Mouse (Mus musculus) liver, adult 2 months (tissue): ENCODE measurements at regions not wholly inside any gene's neighbourhood (a gene's known extent, or its start where the extent isn't known, plus 50 kb on each side); places are given as distances from the start of the nearest gene placed in this dataset.

Experiments
- CTCF ChIP-seq: fragments of 200-500 bp; IDR thresholded peaks from 2 replicates; pipeline ENCODE4 v1.5.1; 2011; ENCODE audit warnings: low read depth, low read length, control low read depth
- POLR2A ChIP-seq: fragments of 200-500 bp; IDR thresholded peaks from 2 replicates; pipeline ENCODE4 v1.6.1; 2011; ENCODE audit warnings: low read length, control low read depth; ENCODE audit not compliant: insufficient read depth; ENCODE audit errors: extremely low read depth

- TF ChIP-seq CTCF (no peak), POLR2A (no peak)
Observed at GRCm38 (mm10) chr10:55962627-55963203, 144.0 kb upstream of the Msl3l2 start.
